Mouse (Mus musculus): ENCODE measurements around the gene Dcakd. TPM values are rescaled to one million over a fixed set of nuclear protein-coding genes. Genes with fewer than 3 reads are reported as not detected.

Dcakd gene
- polyA plus RNA-seq, 1 experiment, result 58.3 TPM

GRCm38 (mm10) chr11:102956962-102957614, 71.0 kb downstream of the Dcakd start:
- DNase-seq, result no peak
- Histone ChIP-seq H3K4me1 (ENCODE audit: control insufficient read depth, insufficient read depth, low read length) (no peaks in the 10 kb centered on the region), H3K27ac (ENCODE audit: insufficient read depth, low read length) (no peak overlapping the region), H3K4me3 (replicated peaks; ENCODE audit: insufficient read depth, low read depth, low read length) (no peak overlapping the region), H3K27me3 (ENCODE audit: control insufficient read depth, insufficient read depth, low read length) (no peaks in the 10 kb centered on the region)
- 43% methylated on average over 16 of the region's 16 CpGs for WGBS
- TF ChIP-seq CTCF (IDR thresholded peaks at IDR 0.05; ENCODE audit: borderline replicate concordance, insufficient read depth, low read depth, low read length), result no peak
- TF ChIP-seq POLR2A (IDR thresholded peaks at IDR 0.05; ENCODE audit: borderline replicate concordance, insufficient read depth, low read length), result no peak

DNA sequence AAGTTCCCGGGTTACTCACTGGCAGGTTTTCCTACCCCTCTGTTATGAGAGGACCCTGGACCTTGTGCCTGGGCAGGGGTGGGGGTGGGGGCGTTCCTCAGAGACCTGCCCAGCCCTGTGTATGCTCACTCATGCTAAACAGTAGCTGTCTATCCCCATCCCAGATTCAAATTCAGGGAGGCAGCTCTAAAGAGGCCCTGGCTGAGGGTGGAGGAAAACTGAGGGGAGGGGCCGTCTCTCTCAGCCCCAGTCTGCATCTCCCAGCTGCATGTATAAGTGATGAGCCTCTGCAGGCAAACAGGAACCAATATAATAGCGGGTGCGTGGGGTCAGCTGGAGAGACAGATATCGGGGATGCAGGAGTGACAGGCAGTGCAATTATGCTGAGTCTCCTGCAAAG, 75.2 kb downstream of the Dcakd start:
- H3K4me3 ChIP-seq (replicated peaks; ENCODE audit: insufficient read depth, low read depth, low read length), result no peak overlapping the region
- WGBS, result 51% methylated on average over 6 of the region's 6 CpGs
- TF ChIP-seq CTCF (IDR thresholded peaks at IDR 0.05; ENCODE audit: borderline replicate concordance, insufficient read depth, low read depth, low read length) (no peak), POLR2A (IDR thresholded peaks at IDR 0.05; ENCODE audit: borderline replicate concordance, insufficient read depth, low read length) (no peak)
- DNase-seq, result no peak
- H3K27me3 ChIP-seq (ENCODE audit: control insufficient read depth, insufficient read depth, low read length), result no peaks in the 10 kb centered on the region
- H3K4me1 ChIP-seq (ENCODE audit: control insufficient read depth, insufficient read depth, low read length), result no peaks in the 10 kb centered on the region
- H3K27ac ChIP-seq (ENCODE audit: insufficient read depth, low read length), result no peak overlapping the region

- H3K27ac ChIP-seq (ENCODE audit: insufficient read depth, low read length), result no peak overlapping the region
- 10% methylated on average over 51 of the region's 51 CpGs for WGBS
- H3K4me3 ChIP-seq (replicated peaks; ENCODE audit: insufficient read depth, low read depth, low read length), result peak overlapping the region; percentile 25
- H3K4me1 ChIP-seq (ENCODE audit: control insufficient read depth, insufficient read depth, low read length), result no peaks in the 10 kb centered on the region
- TF ChIP-seq POLR2A (IDR thresholded peaks at IDR 0.05; ENCODE audit: borderline replicate concordance, insufficient read depth, low read length), result no peak
- DNase-seq, result peak; percentile 23 to 26
- no peaks in the 10 kb centered on the region; the same call in 1 of the 2 replicates for H3K27me3 ChIP-seq (ENCODE audit: control insufficient read depth, insufficient read depth, low read length)
These were observed 79.8 kb downstream of the Dcakd start for GRCm38 (mm10) chr11:102948043-102948961.

DNA sequence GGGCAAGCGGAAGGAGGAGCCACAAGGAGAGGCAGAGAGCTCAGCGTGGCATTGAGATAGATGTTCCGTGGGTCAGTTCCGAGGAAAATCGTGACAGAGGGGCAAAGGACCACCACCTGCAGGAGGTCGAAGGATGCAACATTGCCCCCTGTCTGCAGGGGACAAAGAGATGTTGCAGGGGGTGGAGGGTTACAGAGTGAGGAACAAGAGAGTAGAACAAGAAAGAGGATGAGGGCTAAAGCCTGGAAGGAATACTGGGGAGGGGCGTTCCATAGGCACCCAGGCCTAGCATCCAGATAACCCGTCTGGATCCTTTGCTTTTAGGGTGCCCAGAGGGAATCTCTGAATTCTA, 81.2 kb downstream of the Dcakd start:
- no peak for DNase-seq
- H3K27me3 ChIP-seq (ENCODE audit: control insufficient read depth, insufficient read depth, low read length), result no peaks in the 10 kb centered on the region; the same call in 1 of the 2 replicates
- no peak for TF ChIP-seq CTCF (IDR thresholded peaks at IDR 0.05; ENCODE audit: borderline replicate concordance, insufficient read depth, low read depth, low read length)
- no peak for TF ChIP-seq POLR2A (IDR thresholded peaks at IDR 0.05; ENCODE audit: borderline replicate concordance, insufficient read depth, low read length)
- H3K27ac ChIP-seq (ENCODE audit: insufficient read depth, low read length), result no peak overlapping the region
- H3K4me1 ChIP-seq (ENCODE audit: control insufficient read depth, insufficient read depth, low read length), result no peaks in the 10 kb centered on the region
- 18% methylated on average over 8 of the region's 8 CpGs for WGBS
- H3K4me3 ChIP-seq (replicated peaks; ENCODE audit: insufficient read depth, low read depth, low read length), result no peak overlapping the region

GRCm38 (mm10) chr11:102946265-102946991, 81.7 kb downstream of the Dcakd start, which contains the start of gene C1ql1:
TSS of gene C1ql1 (minus strand) at chr11:102946688.
- Histone ChIP-seq H3K27ac (ENCODE audit: insufficient read depth, low read length) (no peak within 1 kb of the TSS), H3K4me3 (replicated peaks; ENCODE audit: insufficient read depth, low read depth, low read length) (no peak within 1 kb of the TSS), H3K27me3 (ENCODE audit: control insufficient read depth, insufficient read depth, low read length) (no peaks in the 10 kb centered on the region; the same call in 1 of the 2 replicates), H3K4me1 (ENCODE audit: control insufficient read depth, insufficient read depth, low read length) (no peaks in the 10 kb centered on the region)
- 1% methylated on average over 86 of the region's 87 CpGs for WGBS
- DNase-seq, result peak; percentile 41 to 58
- TF ChIP-seq POLR2A (IDR thresholded peaks at IDR 0.05; ENCODE audit: borderline replicate concordance, insufficient read depth, low read length) (no peak), CTCF (IDR thresholded peaks at IDR 0.05; ENCODE audit: borderline replicate concordance, insufficient read depth, low read depth, low read length) (no peak)

DNA sequence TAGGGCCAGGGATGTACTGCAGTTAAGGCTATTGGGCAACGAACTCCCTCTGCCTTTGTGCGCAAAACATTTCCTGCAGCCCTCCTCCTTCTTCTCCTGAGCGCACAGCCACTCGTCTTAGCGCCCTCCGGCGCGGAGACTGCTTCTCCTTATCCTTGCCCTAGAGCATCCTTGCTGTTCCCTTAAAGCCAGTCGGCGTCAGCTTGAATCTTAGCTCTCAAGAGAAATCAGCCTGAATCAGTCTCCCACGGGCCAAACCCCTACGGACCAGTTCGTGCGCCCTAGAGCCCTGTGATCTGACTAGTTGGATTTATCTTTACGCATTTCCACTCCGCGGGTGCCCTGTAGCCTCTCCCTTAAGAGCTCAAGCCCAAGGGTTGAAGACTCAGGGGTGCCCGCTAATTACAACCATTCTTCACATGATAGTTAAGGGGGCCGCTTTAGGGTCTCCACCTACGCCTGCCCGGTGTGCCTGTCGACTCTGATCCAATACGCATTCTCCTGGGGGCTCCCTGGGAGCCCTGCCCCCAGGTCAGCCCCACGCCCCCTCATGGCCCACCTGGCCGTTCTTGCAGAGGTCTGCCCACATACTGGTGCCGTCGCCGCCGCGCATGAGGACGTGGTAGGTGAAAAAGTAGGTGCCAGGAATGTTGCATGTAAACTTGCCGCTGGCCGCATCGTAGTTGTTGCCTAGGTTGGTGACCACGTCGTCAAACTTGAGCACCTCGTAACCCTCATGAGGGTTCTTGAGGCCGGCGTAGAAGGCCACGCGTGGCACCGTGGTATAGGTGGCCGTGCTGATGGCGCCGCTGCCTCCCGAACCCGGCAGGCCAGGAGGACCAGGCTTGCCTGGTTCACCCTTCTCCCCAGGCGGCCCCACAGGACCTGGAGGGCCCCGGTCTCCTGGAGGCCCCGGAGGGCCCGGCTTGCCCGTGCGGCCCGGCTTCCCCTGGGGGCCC, 82.5 kb downstream of the Dcakd start:
- no peak for TF ChIP-seq CTCF (IDR thresholded peaks at IDR 0.05; ENCODE audit: borderline replicate concordance, insufficient read depth, low read depth, low read length)
- no peak for TF ChIP-seq POLR2A (IDR thresholded peaks at IDR 0.05; ENCODE audit: borderline replicate concordance, insufficient read depth, low read length)
- H3K4me1 ChIP-seq (ENCODE audit: control insufficient read depth, insufficient read depth, low read length), result no peaks in the 10 kb centered on the region
- no peak overlapping the region for H3K27ac ChIP-seq (ENCODE audit: insufficient read depth, low read length)
- WGBS, result 1% methylated on average over 54 of the region's 54 CpGs
- no peaks in the 10 kb centered on the region; the same call in 1 of the 2 replicates for H3K27me3 ChIP-seq (ENCODE audit: control insufficient read depth, insufficient read depth, low read length)
- DNase-seq, result no peak
- H3K4me3 ChIP-seq (replicated peaks; ENCODE audit: insufficient read depth, low read depth, low read length), result no peak overlapping the region

Other genes starting within 250 kb of the Dcakd start
- gene Gjc1, start 208.6 kb downstream of the Dcakd start, polyA plus RNA-seq (2012; rRNA removed), result 6.4 and 7.9 TPM in 2 replicates
- 6.8 and 9.6 TPM in 2 replicates for gene Higd1b, start 192.5 kb downstream of the Dcakd start, polyA plus RNA-seq (2012; rRNA removed)
- 89.9 and 102 TPM in 2 replicates for gene Eftud2, start 147.3 kb downstream of the Dcakd start, polyA plus RNA-seq (2012; rRNA removed)
- gene Ccdc103, start 147.1 kb downstream of the Dcakd start, polyA plus RNA-seq (2012; rRNA removed), result 0.57 and 0.65 TPM in 2 replicates
- gene Fam187a, start 143.2 kb downstream of the Dcakd start, polyA plus RNA-seq (2012; rRNA removed), result not detected in 2 replicates
- 207 and 211 TPM in 2 replicates for gene Gfap, start 127.4 kb downstream of the Dcakd start, polyA plus RNA-seq (2012; rRNA removed)
- 0.05 and 0.10 TPM in 2 replicates for gene Kif18b, start 103.2 kb downstream of the Dcakd start, polyA plus RNA-seq (2012; rRNA removed)
- 16.7 and 19.2 TPM in 2 replicates for gene C1ql1, start 81.6 kb downstream of the Dcakd start, polyA plus RNA-seq (2012; rRNA removed)
- gene Nmt1, start 143 bp downstream of the Dcakd start, polyA plus RNA-seq (2012; rRNA removed), result 58.8 and 63.2 TPM in 2 replicates
- gene Plcd3, start 73.3 kb upstream of the Dcakd start, polyA plus RNA-seq (2012; rRNA removed), result 11.8 and 13.1 TPM in 2 replicates
- 60.4 and 61.5 TPM in 2 replicates for gene Acbd4, start 73.3 kb upstream of the Dcakd start, polyA plus RNA-seq (2012; rRNA removed)
- 25.5 and 28.8 TPM in 2 replicates for gene Hexim1, start 87.9 kb upstream of the Dcakd start, polyA plus RNA-seq (2012; rRNA removed)
- 20.9 and 23.0 TPM in 2 replicates for gene Hexim2, start 104.1 kb upstream of the Dcakd start, polyA plus RNA-seq (2012; rRNA removed)
- gene Fmnl1, start 142.8 kb upstream of the Dcakd start, polyA plus RNA-seq (2012; rRNA removed), result 63.7 and 71.1 TPM in 2 replicates
- 9.4 and 10.0 TPM in 2 replicates for gene 1700023F06Rik, start 180.2 kb upstream of the Dcakd start, polyA plus RNA-seq (2012; rRNA removed)
- 2.7 and 3.2 TPM in 2 replicates for gene Spata32, start 190.1 kb upstream of the Dcakd start, polyA plus RNA-seq (2012; rRNA removed)
- gene Map3k14, start 239.1 kb upstream of the Dcakd start, polyA plus RNA-seq (2012; rRNA removed), result 6.0 and 6.1 TPM in 2 replicates

All from cerebellum, adult 2 months (tissue).